Mouse (Mus musculus): Measurements from ENCODE around the gene Ndufb10.
A peak's percentile ranks its signal among the peaks of the same experiment; 100 is the strongest.
"Not testable (repeated sequence)": the region's sequence is repeated elsewhere in the genome, so short reads cannot be mapped to it uniquely, and the experiment has no call there.

The Ndufb10 gene

DNA sequence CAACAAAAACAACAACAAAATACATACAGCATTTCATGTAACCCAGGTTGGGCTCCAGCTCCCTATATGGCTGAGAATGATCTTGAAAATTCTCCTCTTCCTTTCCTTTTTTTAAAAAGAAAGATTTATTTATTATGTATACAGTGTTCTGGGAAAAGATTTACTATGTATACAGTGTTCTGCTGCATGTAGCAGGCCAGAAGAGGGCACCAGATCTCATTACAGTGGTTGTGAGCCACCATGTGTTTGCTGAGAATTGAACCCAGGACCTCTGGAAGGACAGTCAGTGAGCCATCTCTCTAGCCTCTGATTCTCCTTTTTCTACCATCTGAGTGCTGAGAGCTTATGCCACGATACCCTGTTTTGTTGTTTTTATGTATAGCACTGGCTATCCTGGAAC is 10.2 kb upstream of the Ndufb10 start:
- no peak for DNase-seq (ENCODE audit: low spot score)

DNA sequence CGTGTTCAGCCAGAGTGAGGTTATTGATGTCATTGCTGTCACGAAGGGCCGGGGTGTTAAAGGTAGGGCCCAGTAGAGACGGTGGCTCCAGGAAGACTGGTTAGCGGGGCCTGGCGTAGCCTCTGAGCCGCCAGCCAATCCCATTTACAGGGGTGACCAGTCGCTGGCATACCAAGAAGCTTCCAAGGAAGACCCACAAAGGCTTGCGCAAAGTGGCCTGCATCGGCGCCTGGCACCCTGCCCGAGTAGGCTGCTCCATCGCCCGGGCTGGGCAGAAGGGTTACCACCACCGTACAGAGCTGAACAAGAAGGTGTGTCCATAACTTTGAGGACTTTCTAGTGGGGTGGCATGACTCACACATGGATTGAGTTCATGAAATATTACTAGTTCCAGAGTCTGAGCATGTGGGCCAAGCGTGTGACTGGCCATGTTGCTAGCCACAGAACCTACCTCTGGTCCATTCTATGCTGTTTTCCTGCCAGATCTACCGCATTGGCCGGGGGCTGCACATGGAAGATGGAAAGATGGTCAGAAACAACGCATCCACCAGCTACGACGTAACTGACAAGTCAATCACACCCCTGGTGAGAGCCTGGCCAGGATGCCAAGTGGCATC is 9.3 kb upstream of the Ndufb10 start:
- DNase-seq (ENCODE audit: low spot score) = no peak

GRCm38 (mm10) chr17:24732233-24732935 is 8.1 kb upstream of the Ndufb10 start:
- DNase-seq (ENCODE audit: low spot score) = no peak

- no peak for DNase-seq (ENCODE audit: low spot score)
Observed at GRCm38 (mm10) chr17:24730787-24731186, 6.5 kb upstream of the Ndufb10 start.

- no peak for DNase-seq (ENCODE audit: low spot score)
Observed at GRCm38 (mm10) chr17:24729067-24729466, 4.8 kb upstream of the Ndufb10 start.

GRCm38 (mm10) chr17:24728184-24728583 is 3.9 kb upstream of the Ndufb10 start:
- no peak for DNase-seq (ENCODE audit: low spot score)

DNA sequence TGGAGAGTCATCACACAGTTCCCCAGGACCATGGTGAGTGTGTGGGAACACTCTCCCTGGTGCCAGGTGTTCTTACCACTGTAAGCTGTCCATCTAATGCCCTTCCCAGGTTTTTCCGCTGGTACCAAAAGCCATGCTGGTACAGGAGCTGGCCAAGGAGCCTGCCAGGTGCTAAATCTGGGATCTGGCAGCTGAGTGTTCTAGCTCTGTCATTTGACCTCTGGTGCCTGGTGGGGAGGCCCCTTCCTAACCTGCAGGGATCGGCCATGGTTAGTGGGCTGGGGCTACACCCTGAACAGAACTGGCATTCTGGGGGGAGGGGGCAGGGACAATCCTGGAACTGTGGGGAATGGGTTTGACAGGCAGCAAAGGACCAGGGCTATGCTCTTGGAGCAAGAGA is 3.3 kb upstream of the Ndufb10 start, which contains the start of gene Rpl3l:
Gene Rpl3l (plus strand): TSS at position 203 of the 400 bp plus-strand sequence.
- no peak for DNase-seq (ENCODE audit: low spot score)

GRCm38 (mm10) chr17:24725637-24726390 is 1.5 kb upstream of the Ndufb10 start:
- no peak for DNase-seq (ENCODE audit: low spot score)

DNA sequence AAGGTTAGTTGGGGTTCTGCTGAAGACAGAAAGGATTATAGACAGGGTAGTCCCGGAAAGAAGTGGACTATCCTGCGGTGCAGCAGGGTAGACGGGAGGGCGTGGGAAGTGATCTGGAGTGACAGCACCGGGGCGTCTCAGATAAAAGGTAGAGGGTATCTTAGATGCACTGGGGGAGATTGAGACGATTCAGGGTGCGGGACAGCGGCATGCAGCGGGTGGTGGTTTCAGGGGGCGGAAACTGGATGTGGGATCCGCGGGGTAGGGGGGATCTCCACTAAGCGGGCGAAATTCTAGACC is 447 bp downstream of the Ndufb10 start:
- no peak for DNase-seq (ENCODE audit: low spot score)

DNA sequence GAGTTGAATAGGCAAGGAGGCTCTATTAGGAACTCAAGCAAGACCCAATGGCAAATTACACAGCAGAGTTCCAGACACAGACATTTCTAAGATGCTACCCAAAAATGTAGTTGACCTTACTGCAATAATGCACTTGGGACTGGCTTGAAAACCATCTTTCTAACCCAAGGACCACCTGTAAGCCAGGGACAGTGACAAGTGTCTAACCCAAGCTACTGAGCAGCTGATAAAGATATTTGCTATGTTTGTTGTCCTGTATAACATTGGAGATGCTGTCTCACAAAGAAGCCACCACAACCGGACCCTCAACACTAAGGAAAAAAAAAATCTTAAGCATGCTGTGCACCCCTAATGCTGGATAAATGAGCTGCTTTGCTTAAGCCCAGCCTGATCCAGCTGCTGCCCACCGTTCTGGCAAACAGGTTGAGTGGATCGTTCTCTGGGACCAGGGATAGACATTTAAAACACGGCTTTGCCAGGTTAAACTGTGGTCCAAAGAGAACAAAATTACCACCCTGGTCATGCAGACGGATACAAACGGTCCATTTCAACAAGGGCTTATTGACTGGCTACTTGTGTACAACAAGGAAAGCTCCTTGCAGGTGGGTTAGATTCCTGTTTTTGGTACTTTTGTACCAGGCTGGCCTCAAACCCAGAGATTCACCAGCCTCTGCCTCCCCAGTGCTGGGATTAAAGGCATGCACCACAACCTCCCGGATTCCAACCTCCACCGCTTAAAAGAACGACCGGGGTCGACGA is 977 bp downstream of the Ndufb10 start:
- DNase-seq (ENCODE audit: low spot score) = no peak

DNA sequence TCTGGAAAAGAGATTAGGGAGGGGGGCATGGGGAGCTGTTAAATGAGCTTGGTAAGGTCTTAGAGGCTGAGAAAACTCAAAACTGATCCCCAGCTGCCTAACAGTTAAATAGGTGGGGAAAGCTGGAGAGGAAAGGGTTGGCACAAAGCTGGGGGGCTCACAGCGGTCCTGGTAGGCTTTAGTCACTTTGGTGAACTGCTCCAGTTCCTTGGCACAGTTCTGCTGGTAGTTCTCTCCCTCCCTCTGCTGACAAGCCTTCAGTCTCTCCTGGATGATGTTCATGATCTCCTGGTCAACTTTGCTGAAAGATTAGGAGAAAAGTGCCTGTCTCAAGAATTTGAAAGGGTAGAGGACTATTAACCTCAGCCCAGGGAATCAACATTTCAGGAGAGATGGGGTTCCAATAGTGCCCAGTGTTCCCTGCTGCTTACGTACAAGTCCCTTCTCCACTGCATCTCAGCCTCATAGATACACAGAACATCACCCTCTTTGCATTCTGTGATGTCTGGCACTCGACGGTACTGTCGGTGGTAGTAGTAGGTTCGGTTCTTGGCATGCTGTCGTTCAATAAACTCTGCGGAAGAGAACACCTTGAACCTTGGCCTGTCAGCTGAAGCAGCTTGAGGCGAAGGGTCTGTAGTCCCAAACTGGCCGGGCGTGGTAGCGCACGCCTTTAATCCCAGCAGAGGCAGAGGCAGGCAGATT is 1.9 kb downstream of the Ndufb10 start:
- DNase-seq (ENCODE audit: low spot score) = no peak

DNA sequence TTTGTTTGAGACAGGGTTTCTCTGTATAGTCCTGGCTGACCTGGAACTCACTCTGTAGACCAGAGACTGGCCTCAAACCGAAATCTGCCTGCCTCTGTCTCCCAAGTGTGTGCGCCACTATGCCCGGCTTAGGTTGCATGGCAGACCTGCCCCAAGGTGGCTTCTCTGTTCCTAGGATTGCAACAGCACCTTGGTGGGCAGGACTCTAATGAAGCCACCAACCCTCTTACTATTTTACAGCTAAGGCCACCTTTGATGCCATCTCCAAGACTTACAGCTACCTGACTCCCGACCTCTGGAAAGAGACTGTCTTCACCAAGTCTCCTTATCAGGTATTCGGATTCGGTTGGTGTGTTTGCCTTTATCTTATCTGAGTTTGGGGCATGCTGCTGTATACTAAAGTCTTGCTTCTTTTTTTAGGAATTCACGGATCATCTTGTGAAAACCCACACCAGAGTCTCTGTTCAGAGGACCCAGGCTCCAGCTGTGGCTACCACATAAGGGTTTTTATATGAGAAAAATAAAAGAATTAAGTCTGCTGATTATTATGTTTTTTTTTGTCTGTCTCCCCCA is 2.8 kb downstream of the Ndufb10 start:
- not testable (repeated sequence) for DNase-seq (ENCODE audit: low spot score)

GRCm38 (mm10) chr17:24720616-24721015 is 3.7 kb downstream of the Ndufb10 start:
- not testable (repeated sequence) for DNase-seq (ENCODE audit: low spot score)

DNA sequence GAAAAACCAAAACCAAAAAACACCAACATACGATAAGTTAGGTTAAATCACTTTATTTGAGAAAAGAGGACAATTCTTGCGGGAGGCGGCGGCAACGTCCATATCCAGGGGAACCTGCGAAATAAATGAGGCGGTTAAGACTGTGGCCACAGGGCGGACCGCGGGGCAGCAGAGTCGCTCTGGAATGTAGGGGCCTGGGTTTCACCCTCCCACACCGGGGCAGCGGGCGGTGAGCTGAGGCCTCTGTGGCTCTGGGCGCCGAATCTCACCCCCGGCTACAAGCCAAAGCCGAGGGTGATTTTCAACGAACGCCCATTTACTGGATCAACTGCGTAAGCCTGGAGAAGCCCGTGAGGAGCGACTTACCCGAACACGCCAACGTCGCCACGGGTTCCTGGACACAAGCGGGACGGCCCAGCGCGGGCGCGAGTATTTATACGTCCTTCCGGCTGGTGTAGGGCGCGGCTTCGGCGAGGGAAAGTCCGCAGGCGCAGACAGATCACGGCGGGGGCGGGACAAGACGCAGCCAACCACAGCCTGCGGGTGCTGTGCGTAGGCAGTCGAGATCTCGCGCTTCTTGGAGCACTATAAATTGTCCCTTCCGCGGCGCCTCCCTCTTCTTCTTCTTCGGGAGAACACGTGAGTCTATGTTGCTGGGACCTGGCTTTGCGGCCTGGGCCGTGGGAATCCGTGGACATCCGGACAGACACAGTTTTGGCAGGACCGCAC is 4.6 kb downstream of the Ndufb10 start:
- DNase-seq (ENCODE audit: low spot score) = peak; percentile 99

- not testable (repeated sequence) for DNase-seq (ENCODE audit: low spot score)
Observed at GRCm38 (mm10) chr17:24718938-24719337, 5.3 kb downstream of the Ndufb10 start.

- DNase-seq (ENCODE audit: low spot score) = no peak
Observed at GRCm38 (mm10) chr17:24717943-24718342, 6.3 kb downstream of the Ndufb10 start, which contains the start of the genes Rnf151 and Rps2. Gene Rnf151, minus strand, starts transcription at chr17:24718063. Gene Rps2, plus strand, starts transcription at chr17:24718116.

- DNase-seq (ENCODE audit: low spot score) = no peak
Observed at GRCm38 (mm10) chr17:24716166-24716682, 8.1 kb downstream of the Ndufb10 start.

GRCm38 (mm10) chr17:24715556-24715955 is 8.7 kb downstream of the Ndufb10 start:
- DNase-seq (ENCODE audit: low spot score) = no peak

GRCm38 (mm10) chr17:24708646-24709045 is 15.6 kb downstream of the Ndufb10 start:
- DNase-seq (ENCODE audit: low spot score) = no peak

- DNase-seq (ENCODE audit: low spot score) = no peak
Observed at GRCm38 (mm10) chr17:24707801-24708425, 16.4 kb downstream of the Ndufb10 start.

Data from layer of hippocampus, adult 11-12 months (tissue).